Mouse (Mus musculus) hindbrain, embryonic 14.5 days (tissue): Measurements from ENCODE around the gene Camk1. TPM values are rescaled to one million over a fixed set of nuclear protein-coding genes. Genes with fewer than 3 reads are reported as not detected.

Experiments
- ATAC-seq: fragments of 200-750 bp; cut with Nextera tagmentation; 2 replicates; pipeline ENCODE4 v1.8.0; 2017; ENCODE audit warnings: moderate number of reproducible peaks, mild to moderate bottlenecking, moderate TSS enrichment, moderate library complexity; ENCODE audit not compliant: low FRiP score
- DNase-seq: peaks from one replicate; pipeline ENCODE4 v3.0.0-alpha.2; 2015; ENCODE audit warnings: low spot score
- H3K27ac ChIP-seq: fragments of 300-500 bp; sonication (generic); 2 replicates; pipeline ENCODE4 v1.5.1; 2014; ENCODE audit warnings: mild to moderate bottlenecking, moderate library complexity
- H3K27me3 ChIP-seq: fragments of 300-500 bp; sonication (generic); 2 replicates; pipeline ENCODE4 v1.6.1; 2014; ENCODE audit warnings: mild to moderate bottlenecking, low read length, mixed read lengths; ENCODE audit not compliant: control insufficient read depth, insufficient read depth
- H3K36me3 ChIP-seq: fragments of 300-500 bp; sonication (generic); replicated peaks from 2 replicates; pipeline ENCODE4 v1.6.1; 2014; ENCODE audit not compliant: control insufficient read depth, insufficient read depth
- H3K4me1 ChIP-seq: fragments of 300-500 bp; sonication (generic); replicated peaks from 2 replicates; pipeline ENCODE4 v1.6.1; 2014; ENCODE audit warnings: antibody characterized with exemption, low read length, mixed read lengths; ENCODE audit not compliant: control insufficient read depth, insufficient read depth
- H3K4me2 ChIP-seq: fragments of 300-500 bp; sonication (generic); replicated peaks from 2 replicates; pipeline ENCODE4 v1.6.1; 2014; ENCODE audit warnings: mild to moderate bottlenecking, moderate library complexity
- H3K4me3 ChIP-seq: fragments of 300-500 bp; sonication (generic); replicated peaks from 2 replicates; pipeline ENCODE4 v1.5.1; 2014; ENCODE audit warnings: mild to moderate bottlenecking, low read length
- H3K9ac ChIP-seq: fragments of 300-500 bp; sonication (generic); 2 replicates; pipeline ENCODE4 v1.6.1; 2014
- H3K9me3 ChIP-seq: fragments of 300-500 bp; sonication (generic); 2 replicates; pipeline ENCODE4 v1.6.1; 2016; ENCODE audit warnings: low read length; ENCODE audit not compliant: control insufficient read depth
- WGBS: fragments of 180-500 bp; shearing (Covaris S2); extraction: QIAGEN DNeasy Blood & Tissue Kit; methylation state at CpG from one replicate; pipeline ENCODE4 v1.1.7; 2014; 5-methylcytosine and 5-hydroxymethylcytosine counted together
- polyA plus RNA-seq: library from polyadenylated mRNA; unstranded; fragments of >200 nt; fragmentation: Nextera tagmentation; extraction: Ambion mirVana; gene quantifications from 2 replicates; pipeline ENCODE4 v1.2.1, GENCODE M21; 2014

Camk1 gene
- polyA plus RNA-seq = 111 and 123 TPM in 2 replicates

GRCm38 (mm10) chr6:113343177-113344092 lies at the start of gene Camk1:
Gene Camk1 (minus strand): TSS chr6:113343984.
- peak; percentile 79 for ATAC-seq
- peak within 1 kb of the TSS; percentile 75 for H3K4me2 ChIP-seq
- peak; percentile 62 for DNase-seq
- H3K4me1 ChIP-seq = peaks cover 31% of the 10 kb centered on the region
- WGBS = 16% methylated on average over 32 of the region's 32 CpGs
- H3K9me3 ChIP-seq = no peaks in the 10 kb centered on the region
- peaks cover 25% of the 10 kb centered on the region for H3K36me3 ChIP-seq
- H3K27me3 ChIP-seq = no peaks in the 10 kb centered on the region
- H3K9ac ChIP-seq = peak within 1 kb of the TSS; percentile 82
- H3K4me3 ChIP-seq = peak within 1 kb of the TSS; percentile 54
- H3K27ac ChIP-seq = peak within 1 kb of the TSS; percentile 29

- WGBS = 1% methylated on average over 51 of the region's 51 CpGs
- peak overlapping the region; percentile 71 for H3K27ac ChIP-seq
- peak overlapping the region; percentile 70 for H3K9ac ChIP-seq
- peaks cover 43% of the 10 kb centered on the region for H3K36me3 ChIP-seq
- H3K4me2 ChIP-seq = peak overlapping the region; percentile 67
- ATAC-seq (peak; percentile 91), DNase-seq (peak; percentile 71)
- H3K4me3 ChIP-seq = peak overlapping the region; percentile 32
- no peaks in the 10 kb centered on the region for H3K9me3 ChIP-seq
- no peaks in the 10 kb centered on the region for H3K27me3 ChIP-seq
- peaks cover 9% of the 10 kb centered on the region; the same call in 1 of the 2 replicates for H3K4me1 ChIP-seq
These were observed 48.7 kb upstream of the Camk1 start for GRCm38 (mm10) chr6:113392387-113393071.

GRCm38 (mm10) chr6:113392015-113392386 lies 48.2 kb upstream of the Camk1 start:
- H3K4me1 ChIP-seq = peaks cover 9% of the 10 kb centered on the region; the same call in 1 of the 2 replicates
- H3K9me3 ChIP-seq = no peaks in the 10 kb centered on the region
- peak overlapping the region; percentile 67 for H3K4me2 ChIP-seq
- H3K4me3 ChIP-seq = peak overlapping the region; percentile 32
- H3K9ac ChIP-seq = peak overlapping the region; percentile 70
- H3K27me3 ChIP-seq = no peaks in the 10 kb centered on the region
- no peak for DNase-seq
- 19% methylated on average over 10 of the region's 10 CpGs for WGBS
- ATAC-seq = 0 out of 2 replicates have a peak, but pooled peaks have one; percentile 1
- H3K27ac ChIP-seq = no peak overlapping the region
- H3K36me3 ChIP-seq = peaks cover 48% of the 10 kb centered on the region

DNA sequence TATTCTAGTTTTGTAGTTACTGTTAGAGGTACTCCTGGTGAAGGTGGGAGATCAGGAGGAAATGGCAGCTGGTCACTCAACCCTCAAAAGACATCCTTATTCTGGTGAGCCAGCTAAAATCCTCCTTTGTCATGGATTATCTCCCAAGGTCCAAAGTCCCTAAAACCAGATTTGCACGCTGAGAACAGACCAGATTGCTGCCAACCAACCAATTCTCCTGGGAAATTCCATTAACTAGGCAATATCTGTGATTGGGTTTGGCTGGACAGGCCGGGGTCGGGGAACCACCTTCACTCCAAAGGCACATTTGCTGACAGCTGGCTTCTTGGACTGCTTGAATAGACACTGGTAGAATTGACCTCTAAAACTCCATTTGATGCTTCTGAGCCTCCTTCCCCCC lies 46.9 kb upstream of the Camk1 start:
- WGBS = 71% methylated on average over 3 of the region's 3 CpGs
- Histone ChIP-seq H3K9me3 (no peaks in the 10 kb centered on the region), H3K4me1 (peaks cover 9% of the 10 kb centered on the region; the same call in 1 of the 2 replicates), H3K9ac (no peak overlapping the region), H3K4me2 (no peak overlapping the region), H3K36me3 (peaks cover 60% of the 10 kb centered on the region), H3K4me3 (no peak overlapping the region), H3K27ac (no peak overlapping the region), H3K27me3 (no peaks in the 10 kb centered on the region)
- DNase-seq = no peak
- ATAC-seq = no peak

DNA sequence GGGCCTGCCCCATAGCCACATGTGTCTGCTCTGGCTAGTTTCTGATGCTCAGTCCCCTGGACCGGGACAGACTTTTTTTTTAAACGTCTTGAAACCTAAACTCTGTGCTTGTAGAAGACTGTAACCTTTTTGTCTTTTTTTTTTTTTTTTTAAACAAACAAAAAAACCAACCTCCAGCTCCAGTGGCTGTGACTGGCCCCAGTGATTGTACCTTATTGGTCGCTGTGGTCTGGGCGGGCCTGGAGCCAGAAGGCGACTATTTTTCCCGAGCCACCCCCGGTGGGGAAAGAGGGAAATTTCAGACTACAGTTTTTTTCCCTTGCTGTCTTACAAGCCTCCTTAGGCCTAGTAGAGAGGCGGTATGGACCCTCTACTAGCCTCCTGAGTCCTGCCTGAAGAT lies 45.2 kb upstream of the Camk1 start, which contains the start of gene Ttll3:
TSS of gene Ttll3 (plus strand) at position 301 of the 400 bp plus-strand sequence.
- H3K9me3 ChIP-seq = no peaks in the 10 kb centered on the region
- ATAC-seq (no peak), DNase-seq (no peak)
- no peak within 1 kb of the TSS for H3K4me2 ChIP-seq
- no peak within 1 kb of the TSS for H3K4me3 ChIP-seq
- peaks cover 71% of the 10 kb centered on the region for H3K36me3 ChIP-seq
- H3K4me1 ChIP-seq = peaks cover 9% of the 10 kb centered on the region; the same call in 1 of the 2 replicates
- no peaks in the 10 kb centered on the region for H3K27me3 ChIP-seq
- H3K9ac ChIP-seq = no peak within 1 kb of the TSS
- H3K27ac ChIP-seq = no peak within 1 kb of the TSS
- 78% methylated on average over 8 of the region's 8 CpGs for WGBS

DNA sequence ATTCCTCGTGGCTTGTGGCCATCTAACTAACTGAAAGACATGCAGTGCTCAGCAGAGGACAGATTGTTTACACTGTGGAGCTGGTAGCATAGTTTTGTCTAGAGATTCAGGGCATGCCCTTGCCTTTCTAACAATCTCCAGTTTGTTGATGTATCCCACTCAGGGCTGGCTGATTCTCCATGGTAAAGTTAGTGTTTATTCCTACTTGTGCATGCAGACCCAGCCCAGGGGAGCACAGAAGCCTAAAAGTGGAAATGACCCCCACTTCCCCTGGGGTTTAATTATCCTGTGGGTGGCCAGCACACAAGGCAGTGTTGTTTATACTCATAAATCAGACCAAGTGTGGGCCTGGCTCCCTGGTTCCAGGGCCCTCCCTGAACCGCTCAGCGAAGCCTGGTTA lies 42.2 kb upstream of the Camk1 start:
- peaks cover 100% of the 10 kb centered on the region for H3K36me3 ChIP-seq
- ATAC-seq = peak; percentile 73; the same call in 1 of the 2 replicates
- H3K4me2 ChIP-seq = no peak overlapping the region
- no peaks in the 10 kb centered on the region for H3K9me3 ChIP-seq
- no peak overlapping the region for H3K9ac ChIP-seq
- no peak overlapping the region for H3K4me3 ChIP-seq
- no peak for DNase-seq
- no peaks in the 10 kb centered on the region for H3K27me3 ChIP-seq
- H3K27ac ChIP-seq = peak overlapping the region; percentile 20; the same call in 1 of the 2 replicates
- no peaks in the 10 kb centered on the region for H3K4me1 ChIP-seq
- WGBS = 80% methylated on average over 3 of the region's 3 CpGs

- Histone ChIP-seq H3K4me2 (no peak overlapping the region), H3K4me1 (no peaks in the 10 kb centered on the region), H3K36me3 (peaks cover 99% of the 10 kb centered on the region), H3K9me3 (no peaks in the 10 kb centered on the region), H3K4me3 (no peak overlapping the region), H3K9ac (no peak overlapping the region), H3K27ac (no peak overlapping the region), H3K27me3 (no peaks in the 10 kb centered on the region)
- DNase-seq = no peak
- 94% methylated on average over 11 of the region's 11 CpGs for WGBS
- no peak for ATAC-seq
These were observed 41.5 kb upstream of the Camk1 start for GRCm38 (mm10) chr6:113385160-113385714.

GRCm38 (mm10) chr6:113384351-113384927 lies 40.7 kb upstream of the Camk1 start:
- H3K27me3 ChIP-seq = no peaks in the 10 kb centered on the region
- H3K27ac ChIP-seq = no peak overlapping the region
- peaks cover 91% of the 10 kb centered on the region for H3K36me3 ChIP-seq
- peaks cover 3% of the 10 kb centered on the region; the same call in 1 of the 2 replicates for H3K4me1 ChIP-seq
- peak; percentile 78 for ATAC-seq
- H3K4me3 ChIP-seq = no peak overlapping the region
- no peak overlapping the region for H3K9ac ChIP-seq
- WGBS = 81% methylated on average over 8 of the region's 8 CpGs
- peak; percentile 63 for DNase-seq
- H3K9me3 ChIP-seq = no peaks in the 10 kb centered on the region
- H3K4me2 ChIP-seq = no peak overlapping the region
